Mouse (Mus musculus) adrenal gland, postnatal 10 days (tissue): Measurements from ENCODE around the gene Loxl4. TPM values are rescaled to one million over a fixed set of nuclear protein-coding genes. Genes with fewer than 3 reads are reported as not detected.
A peak's percentile ranks its signal among the peaks of the same experiment; 100 is the strongest.

Experiments used
- DNase-seq: peaks from one replicate; pipeline ENCODE4 v3.0.0; 2021; ENCODE audit warnings: mixed read lengths
- total RNA-seq, 2 experiments: library from RNA; stranded (reverse); gene quantifications; 2 replicates each; pipeline ENCODE4 v1.2.3; 2021

Gene Loxl4
- total RNA-seq, 2 experiments from 2014 or later, result 1.8 to 2.7 TPM

GRCm38 (mm10) chr19:42609716-42610115 lies 2.9 kb downstream of the Loxl4 start:
- DNase-seq, result no peak

DNA sequence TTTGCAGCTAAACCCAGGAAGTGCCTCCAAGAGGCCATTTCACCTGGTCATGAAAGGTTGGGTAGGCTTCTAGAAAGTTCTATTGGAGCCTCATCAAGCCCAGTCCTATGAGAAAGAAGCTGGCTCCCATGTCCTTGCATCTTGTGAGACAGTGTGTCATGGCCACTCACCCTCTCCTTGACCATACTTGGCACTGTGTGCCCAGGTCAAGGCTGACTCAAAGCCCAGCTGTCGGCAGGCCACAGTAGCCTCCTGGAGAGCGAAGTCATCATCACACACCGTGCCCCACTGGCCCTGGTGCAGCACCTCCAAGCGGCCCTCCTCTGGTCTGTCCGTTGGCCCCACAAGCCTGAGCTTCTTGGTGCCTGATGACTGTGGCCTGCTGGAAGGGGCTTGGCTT lies 4.5 kb downstream of the Loxl4 start:
- no peak for DNase-seq

DNA sequence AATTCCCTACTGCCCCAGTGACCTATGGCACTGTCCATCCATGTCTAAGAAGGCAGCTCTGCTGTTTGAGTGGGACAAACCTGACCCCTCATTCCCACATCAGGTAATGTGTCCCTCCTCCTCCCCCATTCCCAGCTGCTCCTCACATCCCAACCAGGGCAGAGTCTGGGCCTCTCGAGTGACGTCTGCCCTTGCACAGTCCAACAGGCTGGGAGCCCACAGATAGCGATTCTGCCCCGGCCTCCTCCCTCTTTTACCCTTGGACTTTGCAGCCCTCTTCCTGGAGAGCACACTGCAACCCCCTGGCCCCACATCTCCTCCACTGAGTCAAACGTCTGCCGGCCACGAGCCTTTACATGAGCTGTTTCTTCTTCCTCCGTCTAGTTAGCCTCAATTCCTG lies 10.0 kb downstream of the Loxl4 start:
- no peak for DNase-seq

GRCm38 (mm10) chr19:42602041-42602440 lies 10.6 kb downstream of the Loxl4 start:
- DNase-seq, result no peak

DNA sequence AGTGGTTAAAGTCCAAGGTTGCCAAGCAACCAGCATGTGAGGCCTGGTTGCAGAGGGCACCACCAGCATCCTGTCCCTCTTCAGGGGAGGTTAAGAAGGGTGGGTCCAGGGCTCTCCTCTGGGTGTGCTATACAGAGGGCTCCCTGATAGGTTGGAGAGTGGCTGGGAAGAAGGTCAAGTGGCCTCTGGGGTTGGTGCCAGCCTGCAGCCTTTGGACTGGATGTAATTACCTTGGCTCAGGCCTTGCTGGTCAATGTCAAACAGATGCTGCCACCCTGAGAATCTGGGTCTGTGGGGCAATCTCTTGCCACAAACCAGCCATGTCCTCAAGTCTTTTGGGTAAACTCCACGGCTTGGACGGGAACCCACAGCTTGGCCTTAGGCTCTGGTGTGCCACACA lies 11.2 kb downstream of the Loxl4 start:
- peak; percentile 57 for DNase-seq

- no peak for DNase-seq
Measured at GRCm38 (mm10) chr19:42600591-42600990, 12.0 kb downstream of the Loxl4 start.

GRCm38 (mm10) chr19:42599891-42600290 lies 12.7 kb downstream of the Loxl4 start:
- DNase-seq, result no peak

- no peak for DNase-seq
Measured at GRCm38 (mm10) chr19:42597896-42598295, 14.7 kb downstream of the Loxl4 start.

DNA sequence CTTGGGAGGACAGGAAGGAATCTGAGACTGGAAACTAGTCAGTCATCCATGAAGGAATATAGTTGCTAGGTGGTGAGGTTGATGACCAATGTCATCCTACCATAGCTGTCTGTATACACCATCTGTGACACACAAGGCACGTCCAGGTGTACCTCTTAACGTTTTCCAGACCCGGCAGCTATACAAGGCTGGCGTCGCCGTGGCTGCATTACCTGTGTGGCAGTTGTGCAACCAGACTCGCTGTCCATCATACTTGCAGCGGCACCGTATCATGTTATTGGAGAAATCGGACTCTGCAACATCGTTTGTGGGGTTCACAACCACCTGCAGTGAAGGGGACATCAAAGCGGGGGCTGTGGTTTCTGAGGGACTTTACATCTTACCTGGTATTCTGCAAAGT lies 15.3 kb downstream of the Loxl4 start:
- no peak for DNase-seq

GRCm38 (mm10) chr19:42595066-42595465 lies 17.5 kb downstream of the Loxl4 start:
- no peak for DNase-seq

GRCm38 (mm10) chr19:42593456-42593855 lies 19.2 kb downstream of the Loxl4 start:
- DNase-seq, result no peak

DNA sequence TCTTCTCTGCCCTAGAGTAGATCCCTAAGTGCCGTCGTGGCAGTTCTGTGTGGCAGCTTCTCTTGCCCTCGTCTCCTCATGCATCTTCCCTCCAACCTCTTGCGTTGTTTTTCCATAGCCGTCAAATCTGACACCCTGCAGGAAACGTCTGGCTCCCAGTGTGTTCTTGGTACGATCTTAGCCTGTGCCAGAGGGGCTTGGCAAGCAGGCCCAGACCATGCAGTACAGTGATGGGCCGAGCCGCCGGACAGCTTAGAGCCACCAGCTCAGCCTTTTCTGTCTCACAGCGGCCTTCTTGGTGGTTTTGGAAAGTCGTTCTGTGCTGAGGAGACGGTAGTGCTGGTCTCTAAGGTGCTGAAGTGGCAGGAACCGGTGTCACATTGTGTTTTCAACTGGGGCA lies 21.1 kb downstream of the Loxl4 start:
- DNase-seq, result no peak

GRCm38 (mm10) chr19:42589246-42589645 lies 23.4 kb downstream of the Loxl4 start:
- no peak for DNase-seq

- no peak for DNase-seq
Measured at GRCm38 (mm10) chr19:42587704-42588103, 24.9 kb downstream of the Loxl4 start.

- DNase-seq, result no peak
Measured at GRCm38 (mm10) chr19:42584188-42584587, 28.4 kb downstream of the Loxl4 start.

GRCm38 (mm10) chr19:42583677-42584076 lies 28.9 kb downstream of the Loxl4 start:
- no peak for DNase-seq

- no peak for DNase-seq
Measured at GRCm38 (mm10) chr19:42582811-42583370, 29.7 kb downstream of the Loxl4 start.

DNA sequence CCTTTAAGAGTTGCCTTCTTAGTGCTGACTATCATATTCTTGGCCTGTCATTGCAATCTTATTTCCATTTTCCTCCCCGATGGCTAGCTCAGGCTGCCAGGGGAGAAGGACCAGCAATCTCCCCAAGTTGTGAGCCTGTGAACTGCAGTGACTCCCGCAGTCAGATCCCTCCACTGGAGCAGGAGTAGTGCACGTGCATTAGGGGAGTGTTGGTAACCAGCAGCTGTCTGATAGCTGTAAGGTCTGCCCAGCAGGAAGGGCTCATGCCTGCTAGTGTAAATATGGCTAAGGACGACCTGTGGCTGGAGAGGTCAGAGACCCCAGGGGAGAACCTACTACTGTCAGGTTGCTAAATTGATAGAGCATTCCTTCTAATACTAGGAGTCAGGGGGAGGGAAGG lies 31.9 kb downstream of the Loxl4 start:
- DNase-seq, result no peak

DNA sequence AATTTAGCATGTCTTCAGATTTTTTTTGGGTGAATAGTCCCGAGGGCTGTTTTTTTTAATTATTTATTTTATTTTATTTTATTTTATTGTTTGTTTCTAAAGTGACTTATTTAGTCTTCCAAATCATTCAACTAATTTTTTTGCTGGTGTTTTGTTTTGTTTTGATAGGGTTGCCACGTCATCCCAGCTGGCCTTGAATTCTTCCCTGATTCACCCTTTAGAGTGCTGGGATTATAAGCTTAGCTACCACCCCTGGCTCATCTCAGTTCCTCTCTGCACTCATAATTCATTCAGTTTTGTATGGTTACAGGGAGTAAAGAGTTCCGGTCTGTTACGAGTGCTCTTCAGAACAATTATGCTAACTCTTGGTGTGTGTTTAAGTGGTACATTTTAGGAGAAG lies 34.0 kb downstream of the Loxl4 start:
- DNase-seq, result no peak

GRCm38 (mm10) chr19:42576856-42577255 lies 35.8 kb downstream of the Loxl4 start:
- DNase-seq, result no peak

DNA sequence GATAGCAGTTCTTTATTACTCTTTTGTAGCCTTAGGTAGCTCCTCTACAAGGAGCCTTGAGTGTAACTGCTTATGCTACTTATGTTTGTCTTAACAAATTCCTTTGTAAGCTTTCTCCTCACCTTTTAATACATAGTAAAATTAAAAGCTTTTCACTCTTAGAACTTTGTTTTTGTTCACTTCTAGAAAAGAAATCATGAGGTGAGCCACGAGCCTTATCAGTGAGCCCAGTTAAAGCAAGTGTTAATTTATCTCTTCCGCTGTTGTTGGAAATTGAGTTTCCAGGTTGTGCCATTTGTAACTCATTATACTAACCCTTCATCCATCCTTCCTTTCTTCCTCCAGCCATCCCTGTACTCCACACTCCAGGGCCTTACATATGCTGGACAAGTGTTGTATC lies 37.3 kb downstream of the Loxl4 start:
- DNase-seq, result no peak

GRCm38 (mm10) chr19:42571291-42571690 lies 41.3 kb downstream of the Loxl4 start:
- no peak for DNase-seq

DNA sequence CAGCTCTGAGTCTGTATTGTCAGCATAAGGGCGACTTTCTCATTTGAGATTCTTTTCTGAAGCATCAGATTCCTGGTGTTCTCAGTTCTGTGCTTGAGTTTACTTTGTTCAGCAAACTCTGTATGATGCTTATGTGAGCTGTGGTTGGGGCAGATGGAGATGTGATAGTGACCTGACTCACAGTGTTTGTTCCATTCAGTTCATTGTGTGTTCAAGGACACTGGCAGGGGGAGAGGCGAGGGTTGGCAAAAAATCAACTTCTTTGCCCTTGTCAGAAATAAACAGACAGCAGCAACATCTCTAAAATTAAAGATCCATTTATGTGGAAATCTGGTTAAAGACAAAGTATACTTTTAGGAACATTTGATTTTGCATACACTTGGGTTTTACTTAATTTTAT lies 43.5 kb downstream of the Loxl4 start:
- peak; percentile 51 for DNase-seq

GRCm38 (mm10) chr19:42567020-42567419 lies 45.6 kb downstream of the Loxl4 start:
- DNase-seq, result no peak
